Mouse (Mus musculus) small intestine, adult 2 months (tissue): ENCODE data around the gene Speg.

ENCODE experiments used
- CTCF ChIP-seq: fragments of 200-500 bp; IDR thresholded peaks from 2 replicates; pipeline ENCODE4 v1.5.1; 2012; ENCODE audit warnings: low read depth, mild to moderate bottlenecking, control low read depth, inconsistent platforms, low read length, moderate library complexity, mixed read lengths; ENCODE audit not compliant: insufficient replicate concordance, insufficient read length; ENCODE audit errors: extremely low read depth
- POLR2A ChIP-seq: fragments of 200-500 bp; IDR thresholded peaks from 2 replicates; pipeline ENCODE4 v1.6.1; 2012; ENCODE audit warnings: low read depth, mild to moderate bottlenecking, control low read depth, inconsistent platforms, low read length, moderate library complexity

DNA sequence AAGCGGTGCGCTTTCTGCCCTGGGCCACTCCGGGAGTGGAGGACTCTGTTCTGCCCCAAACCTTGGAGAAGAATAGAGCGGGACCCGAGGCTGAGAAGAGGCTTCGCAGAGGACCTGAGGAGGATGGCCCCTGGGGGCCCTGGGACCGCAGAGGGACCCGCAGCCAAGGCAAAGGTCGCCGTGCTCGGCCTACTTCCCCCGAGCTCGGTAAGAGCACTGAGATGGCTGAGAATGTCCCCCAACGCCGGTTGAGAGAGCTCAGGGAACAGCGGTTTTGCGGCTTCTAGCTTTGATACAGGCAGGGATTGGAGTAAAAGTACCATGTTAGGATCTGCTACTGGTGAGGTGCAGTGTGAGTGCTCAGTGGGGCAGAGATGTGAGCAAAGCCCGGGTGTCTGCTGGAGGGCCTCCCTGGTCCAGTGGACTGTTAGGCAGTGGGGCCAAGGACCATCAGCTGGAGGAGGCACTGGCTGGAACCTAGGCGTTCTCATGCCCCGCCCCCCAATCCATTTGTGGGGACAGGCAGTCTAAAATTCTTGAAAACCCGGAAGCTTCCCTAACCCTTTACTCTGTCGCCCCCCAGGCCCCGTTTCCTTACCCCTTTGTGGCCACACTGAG lies 13.9 kb downstream of the Speg start:
- TF ChIP-seq POLR2A (no peak), CTCF (no peak)
